Mouse (Mus musculus): ENCODE measurements at regions not wholly inside any gene's neighbourhood (a gene's known extent, or its start where the extent isn't known, plus 50 kb on each side); places are given as distances from the start of the nearest gene placed in this dataset.

DNA sequence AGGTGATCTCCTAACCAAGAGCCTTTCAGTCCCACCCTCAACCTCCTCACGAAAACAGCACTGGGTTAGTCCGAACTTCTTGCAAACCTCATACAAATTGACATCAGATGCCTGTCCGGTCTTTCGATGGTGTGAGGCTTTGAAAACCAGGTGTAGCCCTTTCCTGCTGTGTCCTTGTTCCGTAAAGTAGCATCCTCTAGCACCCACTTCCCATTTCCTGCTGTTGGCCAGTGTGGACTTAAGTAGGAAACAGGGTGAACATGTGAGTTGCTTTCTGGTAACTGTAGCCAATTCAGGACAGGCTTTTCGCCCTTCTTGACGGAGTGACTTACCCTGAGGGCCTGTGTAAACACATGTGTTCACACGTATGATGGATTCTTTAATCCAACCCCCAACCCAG lies 232.9 kb downstream of the Ets1 start:
- TF ChIP-seq TAL1 (conservative IDR thresholded peaks at IDR 0.05; ENCODE audit: low read depth, low read length): no peak
- TF ChIP-seq CTCF (IDR thresholded peaks at IDR 0.05; ENCODE audit: low read depth, low read length): no peak
- TF ChIP-seq GATA2 (IDR thresholded peaks at IDR 0.05; ENCODE audit: borderline replicate concordance, low read depth, low read length): no peak
- TF ChIP-seq GATA1 (IDR thresholded peaks at IDR 0.05; ENCODE audit: borderline replicate concordance, low read length): no peak
- no peak for TF ChIP-seq POLR2AphosphoS5 (IDR thresholded peaks at IDR 0.05; ENCODE audit: insufficient replicate concordance, low read depth, low read length)
